Mouse (Mus musculus): ENCODE measurements around the gene Gtpbp1.

DNA sequence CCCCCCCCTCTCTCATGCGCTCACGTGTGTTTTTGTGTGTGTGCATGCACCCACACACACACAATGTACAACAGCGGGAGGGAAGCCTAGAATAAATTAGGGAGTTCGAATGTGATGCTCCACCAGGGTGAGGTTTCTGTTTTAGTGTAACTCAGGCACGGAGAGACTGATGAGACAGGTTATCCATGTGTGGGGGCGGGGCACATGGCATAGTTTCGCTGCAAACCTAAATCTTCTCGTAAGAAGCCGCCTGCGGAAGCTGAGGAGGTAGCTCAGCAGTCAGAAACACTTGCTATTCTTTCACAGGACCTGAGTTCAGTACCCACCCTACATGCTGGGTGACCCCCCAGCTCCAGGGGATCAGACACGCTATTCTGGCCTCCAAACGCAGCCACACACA, 42.5 kb upstream of the Gtpbp1 start:
- no peak for TF ChIP-seq GATA1 (IDR thresholded peaks at IDR 0.05; ENCODE audit: borderline replicate concordance, low read length)
- no peak for TF ChIP-seq FLI1 (IDR thresholded peaks at IDR 0.05; ENCODE audit: low read length)
